Mouse (Mus musculus) CH12.LX (cell line): ENCODE measurements around the gene Tbc1d14. TPM values are rescaled to one million over a fixed set of nuclear protein-coding genes. Genes with fewer than 3 reads are reported as not detected.

Experiments used
- DNase-seq: peaks from one replicate; pipeline ENCODE4 v3.0.0-alpha.2; 2013; ENCODE audit errors: extremely low read depth
- H3K27ac ChIP-seq: 2 replicates; pipeline ENCODE4 v1.5.1; 2012; ENCODE audit warnings: low read depth, mild to moderate bottlenecking, control low read depth, moderate library complexity; ENCODE audit not compliant: insufficient read depth
- H3K27me3 ChIP-seq: replicated peaks from 2 replicates; pipeline ENCODE3; 2012; ENCODE audit warnings: inconsistent platforms
- H3K36me3 ChIP-seq, 2 experiments: replicated peaks in 1 of 2; 2 replicates each; pipeline versions ENCODE3 to v1.6.1; 2012; ENCODE audit warnings: inconsistent platforms in 1 of 2, low read length in 1 of 2, mild to moderate bottlenecking in 1 of 2, mixed read lengths in 1 of 2, moderate library complexity in 1 of 2; ENCODE audit not compliant: control insufficient read depth in 1 of 2, insufficient read depth in 1 of 2
- H3K4me1 ChIP-seq, 2 experiments: 2 replicates each; pipeline ENCODE4 v1.6.1; 2012; ENCODE audit warnings: inconsistent platforms in 1 of 2, moderate library complexity in 1 of 2; ENCODE audit not compliant: insufficient read depth in 2 of 2, control insufficient read depth in 1 of 2
- H3K4me2 ChIP-seq: 2 replicates; pipeline ENCODE4 v1.6.1; 2012; ENCODE audit warnings: low read depth, mild to moderate bottlenecking, control low read depth; ENCODE audit not compliant: poor library complexity, insufficient read depth, severe bottlenecking
- H3K4me3 ChIP-seq, 3 experiments: fragments of 150-350 bp in 1 of 3; sonication (generic) in 1 of 3; replicated peaks in 1 of 3; 2 replicates each; pipeline versions ENCODE3 to v1.5.1; 2011 to 2012; ENCODE audit warnings: low read depth in 2 of 3, low read length in 2 of 3, mild to moderate bottlenecking in 2 of 3, moderate library complexity in 2 of 3, control low read depth in 1 of 3, improper control_type of control experiment in 1 of 3, inconsistent platforms in 1 of 3, mixed read lengths in 1 of 3; ENCODE audit not compliant: poor library complexity in 1 of 3
- H3K79me2 ChIP-seq: replicated peaks from 2 replicates; pipeline ENCODE4 v1.6.1; 2012; ENCODE audit warnings: mild to moderate bottlenecking, moderate library complexity; ENCODE audit not compliant: control insufficient read depth, poor library complexity, insufficient read depth, severe bottlenecking; ENCODE audit errors: extremely low read depth
- H3K9ac ChIP-seq: 2 replicates; pipeline ENCODE4 v1.6.1; 2012; ENCODE audit warnings: low read depth, mild to moderate bottlenecking, control low read depth, moderate library complexity; ENCODE audit not compliant: insufficient read depth
- H3K9me3 ChIP-seq: replicated peaks from 2 replicates; pipeline ENCODE3; 2012; ENCODE audit warnings: low read length, inconsistent platforms, mixed read lengths
- CHD1 ChIP-seq: IDR thresholded peaks from 2 replicates; pipeline ENCODE4 v1.6.1; 2012; ENCODE audit warnings: low read depth, low read length, improper control_type of control experiment, inconsistent platforms
- CHD2 ChIP-seq: IDR thresholded peaks from 2 replicates; pipeline ENCODE4 v1.6.1; 2011; ENCODE audit warnings: low read length, improper control_type of control experiment
- CTCF ChIP-seq, 2 experiments: IDR thresholded peaks in 1 of 2; conservative IDR thresholded peaks in 1 of 2; 2 replicates each; pipeline ENCODE4 v1.5.1; 2011 to 2012; ENCODE audit warnings: low read depth in 2 of 2, low read length in 2 of 2, improper control_type of control experiment in 1 of 2, inconsistent platforms in 1 of 2, mild to moderate bottlenecking in 1 of 2, moderate library complexity in 1 of 2
- E2F4 ChIP-seq: IDR thresholded peaks from 2 replicates; pipeline ENCODE4 v1.6.1; 2011; ENCODE audit warnings: low read depth, low read length, improper control_type of control experiment; ENCODE audit not compliant: insufficient replicate concordance
- ELF1 ChIP-seq: IDR thresholded peaks from 2 replicates; pipeline ENCODE4 v1.6.1; 2014; ENCODE audit warnings: low read depth, mild to moderate bottlenecking, inconsistent platforms, low read length, improper control_type of control experiment
- EP300 ChIP-seq: IDR thresholded peaks from 2 replicates; pipeline ENCODE4 v1.6.1; 2011; ENCODE audit warnings: low read length, improper control_type of control experiment
- ETS1 ChIP-seq: conservative IDR thresholded peaks from 2 replicates; pipeline ENCODE4 v1.6.1; 2012; ENCODE audit warnings: low read depth, mild to moderate bottlenecking, inconsistent platforms, low read length, improper control_type of control experiment, moderate library complexity
- GABPA ChIP-seq: IDR thresholded peaks from 2 replicates; pipeline ENCODE4 v1.6.1; 2012; ENCODE audit warnings: low read depth, low read length, improper control_type of control experiment, inconsistent platforms; ENCODE audit not compliant: insufficient replicate concordance
- HCFC1 ChIP-seq: IDR thresholded peaks from 2 replicates; pipeline ENCODE4 v1.6.1; 2012; ENCODE audit warnings: low read depth, mild to moderate bottlenecking, inconsistent platforms, low read length, improper control_type of control experiment
- JUN ChIP-seq: IDR thresholded peaks from 2 replicates; pipeline ENCODE4 v1.6.1; 2011; ENCODE audit warnings: low read depth, mild to moderate bottlenecking, low read length, improper control_type of control experiment, moderate library complexity; ENCODE audit not compliant: insufficient read depth
- JUND ChIP-seq: conservative IDR thresholded peaks from 2 replicates; pipeline ENCODE4 v1.6.1; 2011; ENCODE audit warnings: low read depth, low read length, improper control_type of control experiment
- KAT2A ChIP-seq: IDR thresholded peaks from 2 replicates; pipeline ENCODE4 v1.6.1; 2012; ENCODE audit warnings: low read length, improper control_type of control experiment, inconsistent platforms; ENCODE audit not compliant: insufficient replicate concordance
- MAZ ChIP-seq: IDR thresholded peaks from 2 replicates; pipeline ENCODE4 v1.6.1; 2012; ENCODE audit warnings: low read depth, mild to moderate bottlenecking, inconsistent platforms, low read length, improper control_type of control experiment, moderate library complexity
- MXI1 ChIP-seq: IDR thresholded peaks from 2 replicates; pipeline ENCODE4 v1.6.1; 2011; ENCODE audit warnings: mild to moderate bottlenecking, low read depth, low read length, improper control_type of control experiment
- NELFE ChIP-seq: IDR thresholded peaks from 2 replicates; pipeline ENCODE4 v1.6.1; 2011; ENCODE audit warnings: low read depth, low read length, improper control_type of control experiment
- PAX5 ChIP-seq: IDR thresholded peaks from 2 replicates; pipeline ENCODE4 v1.6.1; 2012; ENCODE audit warnings: low read length, inconsistent platforms, mixed read lengths
- POLR2A ChIP-seq: IDR thresholded peaks from 2 replicates; pipeline ENCODE4 v1.6.1; 2011; ENCODE audit warnings: low read depth, mild to moderate bottlenecking, improper control_type of control experiment, low read length
- RAD21 ChIP-seq: IDR thresholded peaks from 2 replicates; pipeline ENCODE4 v1.6.1; 2011; ENCODE audit warnings: low read depth, mild to moderate bottlenecking, low read length, improper control_type of control experiment, moderate library complexity
- RCOR1 ChIP-seq: conservative IDR thresholded peaks from 2 replicates; pipeline ENCODE4 v1.6.1; 2012; ENCODE audit warnings: low read depth, mild to moderate bottlenecking, inconsistent platforms, low read length, improper control_type of control experiment
- SMC3 ChIP-seq: IDR thresholded peaks from 2 replicates; pipeline ENCODE4 v1.6.1; 2011; ENCODE audit warnings: low read depth, low read length, improper control_type of control experiment
- TBP ChIP-seq: conservative IDR thresholded peaks from 2 replicates; pipeline ENCODE4 v1.6.1; 2011; ENCODE audit warnings: low read depth, low read length, improper control_type of control experiment
- TCF12 ChIP-seq: IDR thresholded peaks from 2 replicates; pipeline ENCODE4 v1.6.1; 2014; ENCODE audit warnings: low read depth, mild to moderate bottlenecking, inconsistent platforms, low read length, improper control_type of control experiment
- UBTF ChIP-seq: IDR thresholded peaks from 2 replicates; pipeline ENCODE4 v1.6.1; 2012; ENCODE audit warnings: low read depth, mild to moderate bottlenecking, inconsistent platforms, low read length, improper control_type of control experiment, moderate library complexity
- USF2 ChIP-seq: conservative IDR thresholded peaks from 2 replicates; pipeline ENCODE4 v1.6.1; 2011; ENCODE audit warnings: low read depth, low read length, improper control_type of control experiment
- ZNF384 ChIP-seq: IDR thresholded peaks from 2 replicates; pipeline ENCODE4 v1.6.1; 2012; ENCODE audit warnings: low read depth, low read length, improper control_type of control experiment, inconsistent platforms
- dilution Hi-C: fragments of 300-500 bp; cut with MboI; formaldehyde crosslinking; loops from 2 replicates; pipeline ENCODE4 v1.14.3; 2020; ENCODE audit warnings: low sequenced_read_pairs; ENCODE audit not compliant: extremely low pct_unique_long_range_greater_than_20kb, extremely low pct_ligation_motif_present
- in situ Hi-C: fragments of 300-500 bp; cut with MboI; formaldehyde crosslinking; loops from 3 replicates; pipeline ENCODE4 v1.14.3; 2019; ENCODE audit warnings: low sequenced_read_pairs, low pct_ligation_motif_present, low pct_unique_long_range_greater_than_20kb, mixed read lengths
- polyA plus RNA-seq: library from polyadenylated mRNA; unstranded; fragments of >175 nt; gene quantifications from 2 replicates; pipeline ENCODE4 v1.2.1, GENCODE M21; 2012; ENCODE audit warnings: low read depth; ENCODE audit not compliant: insufficient read length
- total RNA-seq, 2 experiments: library from RNA; depleted of rRNA; stranded (reverse); fragments of 300-350 nt in 1 of 2; fragments of >200 nt in 1 of 2; gene quantifications; 2 replicates each; pipeline ENCODE4 v1.2.3; 2012 to 2014

Tbc1d14 gene
- total and polyA plus RNA-seq, 3 experiments: 5.7 to 29.1 (median 10.1) TPM

DNA sequence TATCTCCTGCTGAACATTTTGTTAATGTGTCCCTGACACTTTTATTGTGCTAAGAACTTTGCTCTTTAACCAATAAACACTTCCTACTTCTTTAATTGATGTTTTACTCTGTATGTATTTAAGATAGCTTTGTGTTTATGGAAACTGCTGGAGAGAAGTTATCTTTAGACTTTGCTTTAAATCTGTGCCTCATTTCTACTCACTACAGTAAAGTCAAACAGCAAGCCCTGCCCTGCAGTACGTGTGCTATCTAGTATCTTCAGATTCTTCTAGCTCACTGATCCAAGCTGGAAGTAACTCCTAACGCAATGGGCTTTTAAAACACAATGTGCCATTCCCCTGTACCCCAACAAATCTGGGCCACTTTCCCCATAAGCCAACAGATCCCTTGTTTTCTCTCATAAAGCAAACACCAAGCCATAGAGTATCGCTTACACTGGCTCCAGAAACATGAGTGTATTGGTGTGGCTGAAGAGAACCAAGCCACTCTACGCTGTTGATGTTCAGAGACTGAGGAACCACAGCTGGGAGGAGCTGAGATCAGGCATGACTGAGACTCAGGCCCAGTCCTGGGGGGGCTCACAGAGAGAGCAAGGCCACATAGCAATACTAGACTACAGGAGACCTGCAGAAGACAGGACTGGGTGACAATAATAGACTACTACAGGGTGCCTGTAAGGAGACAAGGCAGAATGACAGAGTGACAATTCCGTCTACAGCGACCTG, 33.4 kb downstream of the Tbc1d14 start:
- Histone ChIP-seq H3K4me1 (peaks cover 27 to 66% of the 10 kb centered on the region in 2 experiments), H3K79me2 (peaks cover 10% of the 10 kb centered on the region), H3K4me3 (no peak overlapping the region), H3K9ac (no peak overlapping the region), H3K36me3 (peaks cover 0 to 16% of the 10 kb centered on the region in 2 experiments), H3K27me3 (no peaks in the 10 kb centered on the region), H3K9me3 (no peaks in the 10 kb centered on the region), H3K4me2 (no peak overlapping the region), H3K27ac (no peak overlapping the region)
- in situ Hi-C loops: no loop called here
- dilution Hi-C loops: no loop called here
- no peak for TF ChIP-seq POLR2A
- TF ChIP-seq CHD1: no peak
- no peak for TF ChIP-seq SMC3
- TF ChIP-seq UBTF: no peak
- no peak for TF ChIP-seq TCF12
- no peak for TF ChIP-seq RCOR1
- TF ChIP-seq KAT2A: no peak
- no peak for TF ChIP-seq JUN
- no peak for TF ChIP-seq E2F4
- no peak for TF ChIP-seq EP300
- no peak for TF ChIP-seq ELF1
- no peak for TF ChIP-seq ETS1
- no peak for TF ChIP-seq PAX5
- no peak for TF ChIP-seq USF2
- no peak for TF ChIP-seq TBP
- DNase-seq: no peak

DNA sequence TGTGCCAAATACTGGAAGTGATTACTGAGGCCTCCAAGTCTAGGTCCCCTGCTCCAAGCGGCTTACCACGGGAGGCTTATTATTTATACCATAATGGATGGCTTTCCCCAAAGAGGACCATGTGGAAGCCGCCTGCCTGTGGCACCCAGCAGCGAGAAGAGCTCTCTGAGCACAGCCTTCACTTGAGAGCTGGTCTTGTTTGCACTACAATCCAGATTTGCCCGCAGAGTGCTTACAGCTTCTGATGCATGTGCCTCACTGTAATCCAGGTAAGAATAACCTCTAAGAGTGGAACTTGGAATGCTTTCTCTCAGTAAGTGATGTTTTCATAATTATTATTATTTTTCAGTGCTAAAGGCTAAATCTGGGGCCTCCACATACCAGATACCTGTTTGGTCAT, 34.0 kb downstream of the Tbc1d14 start:
- DNase-seq: no peak
- H3K4me1 ChIP-seq: peaks cover 29 to 67% of the 10 kb centered on the region in 2 experiments
- H3K4me3 ChIP-seq: no peak overlapping the region
- dilution Hi-C loops (no loop called here), in situ Hi-C loops (no loop called here)
- H3K36me3 ChIP-seq: peaks cover 0 to 14% of the 10 kb centered on the region in 2 experiments
- no peaks in the 10 kb centered on the region for H3K9me3 ChIP-seq
- no peaks in the 10 kb centered on the region for H3K27me3 ChIP-seq
- no peak overlapping the region for H3K4me2 ChIP-seq
- no peak overlapping the region for H3K27ac ChIP-seq
- TF ChIP-seq ZNF384 (no peak), CHD2 (no peak), RAD21 (no peak), MXI1 (no peak), UBTF (no peak), MAZ (no peak), EP300 (no peak), HCFC1 (no peak), ELF1 (no peak), NELFE (no peak), CHD1 (no peak), CTCF (conservative IDR thresholded peaks at IDR 0.05 in 1 of 2, IDR thresholded peaks at IDR 0.05 in 1 of 2; ENCODE audit: low read depth in 2 of 2, low read length in 2 of 2) (no peak), GABPA (no peak), JUND (no peak)
- peaks cover 10% of the 10 kb centered on the region for H3K79me2 ChIP-seq
- no peak overlapping the region for H3K9ac ChIP-seq
